Mouse (Mus musculus): ENCODE measurements around the gene Olfr1164. TPM values are rescaled to one million over a fixed set of nuclear protein-coding genes. Genes with fewer than 3 reads are reported as not detected.

Olfr1164 gene
- total RNA-seq (2021), result not detected

- no peak for DNase-seq
Measured at GRCm38 (mm10) chr2:88093866-88094265, at the start of gene Olfr1164. TSS of gene Olfr1164 (minus strand) at chr2:88093966.

GRCm38 (mm10) chr2:88128172-88128571, 34.4 kb upstream of the Olfr1164 start, which contains the start of gene Olfr1166:
TSS of gene Olfr1166 (minus strand) at chr2:88128272.
- no peak for DNase-seq

- no peak for DNase-seq
Measured at GRCm38 (mm10) chr2:88071730-88072129, 22.0 kb downstream of the Olfr1164 start, which contains the start of gene Olfr1163. TSS of gene Olfr1163 (minus strand) at chr2:88071830.

GRCm38 (mm10) chr2:88063587-88063986, 30.2 kb downstream of the Olfr1164 start:
- DNase-seq, result no peak

- no peak for DNase-seq
Measured at GRCm38 (mm10) chr2:88051029-88051428, 42.7 kb downstream of the Olfr1164 start, which contains the start of gene Olfr1162. TSS of gene Olfr1162 (minus strand) at chr2:88051129.

Other genes starting within 250 kb of the Olfr1164 start
- not detected for gene Olfr1150-ps1, start 250.0 kb downstream of the Olfr1164 start, total RNA-seq (2021)
- gene Olfr1151, start 238.1 kb downstream of the Olfr1164 start, total RNA-seq (2021), result not detected
- not detected for gene Olfr1152, start 227.5 kb downstream of the Olfr1164 start, total RNA-seq (2021)
- not detected for gene Olfr1153, start 199.0 kb downstream of the Olfr1164 start, total RNA-seq (2021)
- gene Olfr1154, start 188.8 kb downstream of the Olfr1164 start, total RNA-seq (2021), result not detected
- gene Olfr1155, start 148.8 kb downstream of the Olfr1164 start, total RNA-seq (2021), result not detected
- not detected for gene Olfr1156, start 140.9 kb downstream of the Olfr1164 start, total RNA-seq (2021)
- not detected for gene Olfr1157, start 125.7 kb downstream of the Olfr1164 start, total RNA-seq (2021)
- not detected for gene Olfr74, start 119.3 kb downstream of the Olfr1164 start, total RNA-seq (2021)
- not detected for gene Olfr1158, start 103.9 kb downstream of the Olfr1164 start, total RNA-seq (2021)
- not detected for gene Olfr1160, start 85.7 kb downstream of the Olfr1164 start, total RNA-seq (2021)
- not detected for gene Olfr1161, start 71.2 kb downstream of the Olfr1164 start, total RNA-seq (2021)
- gene Olfr73, start 56.3 kb downstream of the Olfr1164 start, total RNA-seq (2021), result not detected
- not detected for gene Olfr1162, start 42.8 kb downstream of the Olfr1164 start, total RNA-seq (2021)
- not detected for gene Olfr1163, start 22.1 kb downstream of the Olfr1164 start, total RNA-seq (2021)
- gene Olfr1166, start 34.3 kb upstream of the Olfr1164 start, total RNA-seq (2021), result not detected
- gene Olfr1167, start 61.2 kb upstream of the Olfr1164 start, total RNA-seq (2021), result not detected
- not detected for gene Olfr1168, start 87.9 kb upstream of the Olfr1164 start, total RNA-seq (2021)
- gene Olfr1170, start 134.4 kb upstream of the Olfr1164 start, total RNA-seq (2021), result not detected
- gene Olfr1173, start 185.9 kb upstream of the Olfr1164 start, total RNA-seq (2021), result not detected
- gene Olfr1174-ps, start 221.2 kb upstream of the Olfr1164 start, total RNA-seq (2021), result not detected
- not detected for gene Olfr1175-ps, start 233.2 kb upstream of the Olfr1164 start, total RNA-seq (2021)
- not detected for gene Olfr1176, start 242.8 kb upstream of the Olfr1164 start, total RNA-seq (2021)